In genomic region chr5:119356051-119356450, GRCm38 (mm10) we compare ENCODE assay signal across 23 mouse cellular contexts.
DNase-seq lines count a peak whose midpoint lies in the region; ATAC-seq and TF ChIP-seq lines count a peak whose summit lies in the region.
"Had no signal": no experiment of that assay in that cellular context is flagged by ENCODE, and none has a peak within 500 bp of the region (broad histone marks: within the 10 kb centered on the region; RNA-seq: fewer than 3 reads in every experiment).

No protein-coding gene starts in this region.

- no peaks in the 10 kb centered on the region for H3K27me3 ChIP-seq in kidney, adult 2 months (replicated peaks; ENCODE audit: control insufficient read depth, insufficient read depth, low read length)
- H3K27me3 ChIP-seq in kidney, embryonic 15.5 days: no peaks in the 10 kb centered on the region
- H3K27me3 ChIP-seq in kidney, postnatal 0 days (ENCODE audit: insufficient read depth, low read length): no peaks in the 10 kb centered on the region
- no peaks in the 10 kb centered on the region for H3K27me3 ChIP-seq in kidney, embryonic 14.5 days (ENCODE audit: control insufficient read depth, insufficient read depth, low read length)
- H3K27me3 ChIP-seq in forebrain, postnatal 0 days (ENCODE audit: insufficient read depth, low read length): no peaks in the 10 kb centered on the region
- H3K27me3 ChIP-seq: embryonic facial prominence, embryonic 13.5 days; embryonic facial prominence, embryonic 15.5 days; forebrain, embryonic 12.5 days had no signal

- ATAC-seq in kidney, embryonic 15.5 days (replicated peaks; ENCODE audit: low FRiP score): no peak
- ATAC-seq in kidney, postnatal 0 days (replicated peaks; ENCODE audit: low FRiP score, low read depth): no peak
- ATAC-seq in kidney, embryonic 14.5 days (ENCODE audit: low FRiP score, low TSS enrichment): no peak
- no peak for ATAC-seq in forebrain, postnatal 0 days
- ATAC-seq: forebrain, embryonic 14.5 days had no signal

- no peak overlapping the region for H3K4me3 ChIP-seq in kidney, adult 2 months (ENCODE audit: insufficient read depth, low read depth, low read length)
- H3K4me3 ChIP-seq in kidney, embryonic 15.5 days (replicated peaks): no peak overlapping the region
- H3K4me3 ChIP-seq in kidney, postnatal 0 days (replicated peaks; ENCODE audit: low read depth, low read length): no peak overlapping the region
- H3K4me3 ChIP-seq in kidney, embryonic 14.5 days (ENCODE audit: low read length): no peak overlapping the region
- H3K4me3 ChIP-seq in forebrain, postnatal 0 days (ENCODE audit: low read depth, low read length): no peak overlapping the region
- H3K4me3 ChIP-seq: embryonic facial prominence, embryonic 13.5 days; embryonic facial prominence, embryonic 15.5 days; erythroblast, embryonic 14.5 days; forebrain, embryonic 10.5 days; forebrain, embryonic 12.5 days had no signal

- no peak overlapping the region for H3K27ac ChIP-seq in kidney, adult 2 months (ENCODE audit: insufficient read depth, low read depth, low read length)
- no peak overlapping the region for H3K27ac ChIP-seq in kidney, embryonic 15.5 days
- H3K27ac ChIP-seq in kidney, postnatal 0 days: no peak overlapping the region
- H3K27ac ChIP-seq in kidney, embryonic 14.5 days (ENCODE audit: low read depth, low read length): no peak overlapping the region
- no peak overlapping the region for H3K27ac ChIP-seq in forebrain, postnatal 0 days (ENCODE audit: low read depth, low read length)
- H3K27ac ChIP-seq: embryonic facial prominence, embryonic 13.5 days; embryonic facial prominence, embryonic 15.5 days; forebrain, embryonic 10.5 days; forebrain, embryonic 12.5 days had no signal

- TF ChIP-seq CTCF in kidney, adult 2 months (conservative IDR thresholded peaks at IDR 0.05; ENCODE audit: insufficient read depth, insufficient read length, low read depth, low read length): no peak
- no peak for TF ChIP-seq CTCF in kidney, postnatal 0 days (IDR thresholded peaks at IDR 0.05; ENCODE audit: low read depth)
- no peak for TF ChIP-seq CTCF in forebrain, postnatal 0 days (IDR thresholded peaks at IDR 0.05; ENCODE audit: low read depth)

- no peak for TF ChIP-seq POLR2A in kidney, adult 2 months (IDR thresholded peaks at IDR 0.05; ENCODE audit: low read depth, low read length)

- WGBS in kidney, adult 2 months: 34% methylated on average over 5 of the region's 5 CpGs
- 29% methylated on average over 5 of the region's 5 CpGs for WGBS in kidney, embryonic 15.5 days
- WGBS in kidney, postnatal 0 days: 19% methylated on average over 5 of the region's 5 CpGs
- WGBS in kidney, embryonic 14.5 days: 30% methylated on average over 5 of the region's 5 CpGs
- 85% methylated on average over 5 of the region's 5 CpGs for WGBS in forebrain, postnatal 0 days

- no peaks in the 10 kb centered on the region for H3K9me3 ChIP-seq in kidney, embryonic 15.5 days (replicated peaks)
- no peaks in the 10 kb centered on the region for H3K9me3 ChIP-seq in kidney, postnatal 0 days (replicated peaks; ENCODE audit: low read length)
- no peaks in the 10 kb centered on the region for H3K9me3 ChIP-seq in kidney, embryonic 14.5 days (ENCODE audit: control insufficient read depth, low read length)
- no peaks in the 10 kb centered on the region for H3K9me3 ChIP-seq in forebrain, postnatal 0 days (ENCODE audit: low read length)
- H3K9me3 ChIP-seq: embryonic facial prominence, embryonic 13.5 days; embryonic facial prominence, embryonic 15.5 days; forebrain, embryonic 10.5 days; forebrain, embryonic 12.5 days had no signal

- no peaks in the 10 kb centered on the region for H3K36me3 ChIP-seq in kidney, adult 2 months (ENCODE audit: control insufficient read depth, insufficient read depth, low read length)
- H3K36me3 ChIP-seq in kidney, embryonic 15.5 days: no peaks in the 10 kb centered on the region
- no peaks in the 10 kb centered on the region for H3K36me3 ChIP-seq in kidney, postnatal 0 days (ENCODE audit: insufficient read depth, low read length)
- H3K36me3 ChIP-seq in kidney, embryonic 14.5 days (ENCODE audit: control insufficient read depth, insufficient read depth, low read length): no peaks in the 10 kb centered on the region
- no peaks in the 10 kb centered on the region for H3K36me3 ChIP-seq in forebrain, postnatal 0 days (ENCODE audit: insufficient read depth)
- H3K36me3 ChIP-seq: embryonic facial prominence, embryonic 13.5 days; embryonic facial prominence, embryonic 15.5 days; forebrain, embryonic 10.5 days; forebrain, embryonic 12.5 days had no signal

- DNase-seq in kidney, adult 2 months: peak; percentile 38
- DNase-seq in kidney, postnatal 0 days (ENCODE audit: low spot score): peak; percentile 21
- no peak for DNase-seq in kidney, adult 18-20 months
- peak; percentile 57 for DNase-seq in kidney, postnatal 14 days
- DNase-seq in forebrain, postnatal 0 days: no peak
- DNase-seq: adrenal gland, adult 2 months; adrenal gland, postnatal 10 days; adrenal gland, postnatal 25 days; cerebellum, adult 11 months; cerebellum, adult 18-20 months; cerebellum, adult 8-10 months; cerebellum, adult 9-11 months; cerebellum, postnatal 14 days; cerebellum, postnatal 36 days; embryo, embryonic 11 days had no signal

- no peak overlapping the region for H3K4me2 ChIP-seq in kidney, embryonic 15.5 days
- no peak overlapping the region for H3K4me2 ChIP-seq in kidney, postnatal 0 days (ENCODE audit: low read length)
- no peak overlapping the region for H3K4me2 ChIP-seq in kidney, embryonic 14.5 days (replicated peaks; ENCODE audit: low read depth, low read length)
- no peak overlapping the region for H3K4me2 ChIP-seq in forebrain, postnatal 0 days (ENCODE audit: low read depth)
- H3K4me2 ChIP-seq: embryonic facial prominence, embryonic 13.5 days; embryonic facial prominence, embryonic 15.5 days; forebrain, embryonic 12.5 days had no signal

- no peaks in the 10 kb centered on the region for H3K4me1 ChIP-seq in kidney, adult 2 months (ENCODE audit: control insufficient read depth, insufficient read depth, low read length)
- H3K4me1 ChIP-seq in kidney, embryonic 15.5 days: peaks cover 14% of the 10 kb centered on the region; the same call in 1 of the 2 replicates
- H3K4me1 ChIP-seq in kidney, postnatal 0 days (replicated peaks; ENCODE audit: insufficient read depth, low read length): no peaks in the 10 kb centered on the region
- H3K4me1 ChIP-seq in kidney, embryonic 14.5 days (ENCODE audit: control insufficient read depth, insufficient read depth, low read length): 0 out of 2 replicates have a peak, but pooled peaks cover 7% of the 10 kb centered on the region
- H3K4me1 ChIP-seq in forebrain, postnatal 0 days (ENCODE audit: insufficient read depth): no peaks in the 10 kb centered on the region
- H3K4me1 ChIP-seq: embryonic facial prominence, embryonic 15.5 days; forebrain, embryonic 10.5 days; forebrain, embryonic 12.5 days had no signal

- no peak overlapping the region for H3K9ac ChIP-seq in kidney, embryonic 15.5 days
- no peak overlapping the region for H3K9ac ChIP-seq in kidney, postnatal 0 days (ENCODE audit: low read depth, low read length)
- H3K9ac ChIP-seq in kidney, embryonic 14.5 days (ENCODE audit: low read depth, low read length): no peak overlapping the region
- no peak overlapping the region for H3K9ac ChIP-seq in forebrain, postnatal 0 days
- H3K9ac ChIP-seq: embryonic facial prominence, embryonic 15.5 days; forebrain, embryonic 12.5 days had no signal

Comparison
In these comparisons a context has a peak if more than half of its experiments do, and no peak if none do; other contexts are left out.
1. DNase-seq: peak in kidney, adult 2 months (single experiment), kidney, postnatal 0 days (single experiment) and kidney, postnatal 14 days (single experiment); none in kidney, adult 18-20 months (single experiment) and forebrain, postnatal 0 days (single experiment).